Mouse (Mus musculus) c-Kit-negative CD71-positive TER-119-positive erythroid progenitor cells, embryonic 14.5 days (primary cell): ENCODE data around the gene Gc.

ENCODE experiments used
- DNase-seq: peaks from one replicate; pipeline ENCODE4 v3.0.0-alpha.2; 2013; ENCODE audit warnings: low read depth, low spot score

Gene Gc

DNA sequence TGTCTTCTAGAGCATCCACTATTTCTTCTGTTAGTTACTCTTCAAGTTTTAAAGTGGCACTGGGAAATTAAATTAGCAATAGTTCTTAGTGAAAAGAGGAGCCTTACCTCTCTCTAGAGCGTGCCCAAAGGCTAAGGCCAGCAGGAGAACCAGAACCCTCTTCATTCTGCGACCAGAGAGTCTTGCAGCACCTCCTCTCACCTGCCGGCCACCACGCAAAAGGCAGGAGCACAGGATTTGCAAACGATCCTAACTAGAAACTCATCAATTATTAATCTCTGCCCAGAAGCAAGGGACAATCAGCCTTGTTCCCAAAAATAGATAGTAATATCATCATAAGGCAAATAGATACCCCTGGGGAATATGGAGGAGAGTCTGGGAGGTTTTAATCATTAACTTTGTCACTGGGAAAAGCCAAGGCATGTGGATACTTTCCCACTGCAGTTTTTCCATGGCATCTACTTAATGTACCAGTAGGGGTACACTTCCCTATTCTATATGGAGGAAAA lies at the start of gene Gc:
Gene Gc (minus strand): TSS at position 345 of the 509 bp plus-strand sequence.
- DNase-seq = no peak

DNA sequence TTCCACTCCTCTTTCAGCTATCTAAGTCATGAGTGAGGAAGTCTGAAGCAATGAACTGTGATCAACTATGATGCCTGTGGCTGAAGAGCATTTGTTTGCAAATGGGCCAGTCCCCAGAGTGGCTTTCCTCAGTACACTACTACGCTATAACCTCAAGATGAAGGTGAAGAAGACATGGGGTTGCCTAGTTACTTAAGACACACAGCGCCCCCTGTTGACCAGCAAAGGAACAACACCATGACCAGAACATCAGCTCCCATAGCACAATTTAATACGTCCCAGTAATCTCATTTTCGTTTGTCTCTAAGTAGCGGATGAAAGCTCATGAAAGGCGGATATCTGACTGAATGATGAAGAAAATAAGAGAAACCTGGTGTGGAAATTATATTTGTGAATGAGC lies 42.5 kb upstream of the Gc start:
- no peak for DNase-seq

DNA sequence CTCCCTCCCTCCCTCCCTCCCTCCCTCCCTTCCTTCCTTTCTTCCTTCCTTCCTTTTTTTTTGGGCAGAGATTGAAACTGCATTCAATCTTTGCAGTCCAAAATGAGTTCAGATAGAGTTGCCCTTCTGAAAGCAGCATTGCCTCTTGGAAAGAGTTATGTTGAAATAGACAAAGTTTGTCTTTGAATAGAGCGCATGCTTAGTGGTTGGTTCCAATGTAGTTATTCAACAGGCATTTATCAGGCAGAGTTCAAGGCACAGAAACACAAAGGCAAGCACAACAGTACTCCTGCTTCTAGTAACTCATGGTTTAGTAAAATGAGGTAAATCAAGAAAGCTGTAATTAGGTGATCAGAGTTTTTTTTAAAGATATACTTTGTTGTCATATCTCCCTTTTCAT lies 34.9 kb upstream of the Gc start:
- DNase-seq = no peak

GRCm38 (mm10) chr5:89470483-89470882 lies 12.8 kb upstream of the Gc start:
- DNase-seq = no peak

- no peak for DNase-seq
Measured at GRCm38 (mm10) chr5:89467886-89468285, 10.2 kb upstream of the Gc start.

GRCm38 (mm10) chr5:89467045-89467444 lies 9.3 kb upstream of the Gc start:
- DNase-seq = no peak

GRCm38 (mm10) chr5:89466275-89466674 lies 8.6 kb upstream of the Gc start:
- DNase-seq = no peak

DNA sequence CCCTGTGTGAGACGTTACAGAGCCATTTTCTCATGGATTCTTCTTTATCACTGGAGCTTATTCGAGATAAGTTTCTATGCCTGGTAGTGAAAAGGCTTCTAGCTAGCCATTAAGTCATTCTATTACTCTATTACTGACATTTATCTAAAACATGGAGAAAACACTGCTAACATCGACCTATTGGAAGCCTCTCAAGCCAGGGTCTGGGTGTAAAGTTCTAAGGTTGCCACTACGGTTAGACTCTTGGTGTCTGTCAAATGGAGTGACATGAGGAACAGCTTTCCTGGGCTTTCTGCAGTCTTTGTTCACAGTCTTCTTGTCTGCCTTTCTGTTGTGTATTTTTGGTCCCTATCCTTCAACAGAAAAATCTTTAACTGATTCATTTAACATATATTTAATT lies 4.1 kb upstream of the Gc start:
- no peak for DNase-seq

GRCm38 (mm10) chr5:89459591-89459990 lies 1.9 kb upstream of the Gc start:
- DNase-seq = no peak

- DNase-seq = no peak
Measured at GRCm38 (mm10) chr5:89458987-89459386, 1.3 kb upstream of the Gc start.

DNA sequence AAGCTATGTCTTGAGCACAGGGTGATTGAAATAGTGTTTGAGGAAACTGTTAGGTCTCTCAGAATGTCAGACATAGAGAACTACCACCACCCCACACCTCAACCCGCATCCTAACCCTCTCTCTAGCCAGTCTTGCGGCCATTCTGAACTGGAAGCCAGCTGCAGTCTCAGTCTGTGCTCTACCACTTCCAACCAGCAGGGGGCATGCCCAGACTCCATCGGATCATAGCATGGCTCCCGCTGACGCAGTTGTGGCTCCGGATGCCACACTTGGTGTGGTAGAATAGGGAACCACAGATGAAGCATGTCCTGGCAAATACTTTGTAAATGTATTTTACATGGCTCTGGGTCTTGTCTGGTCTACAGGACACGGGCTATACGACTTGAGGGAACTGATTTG lies 2.2 kb downstream of the Gc start:
- DNase-seq = no peak

- no peak for DNase-seq
Measured at GRCm38 (mm10) chr5:89450798-89451197, 6.9 kb downstream of the Gc start.

DNA sequence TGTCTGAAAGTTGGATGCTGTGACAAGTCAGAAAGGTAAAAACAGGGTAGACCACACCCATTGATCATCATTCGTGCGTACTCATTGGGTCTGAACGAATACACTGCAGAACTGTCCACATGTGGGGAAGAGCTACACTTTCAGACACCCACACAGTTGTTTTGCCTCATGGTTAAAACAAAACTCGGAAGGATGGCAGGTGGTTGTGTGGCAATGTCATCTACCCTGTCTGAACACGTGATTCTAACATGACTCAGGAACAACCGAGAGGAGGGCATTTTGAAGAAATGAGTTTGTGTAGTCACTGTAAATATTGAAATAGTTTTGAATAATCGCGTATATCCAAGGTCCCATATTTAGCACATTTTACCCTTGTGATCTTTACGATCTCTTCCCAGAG lies 8.4 kb downstream of the Gc start:
- DNase-seq = no peak

DNA sequence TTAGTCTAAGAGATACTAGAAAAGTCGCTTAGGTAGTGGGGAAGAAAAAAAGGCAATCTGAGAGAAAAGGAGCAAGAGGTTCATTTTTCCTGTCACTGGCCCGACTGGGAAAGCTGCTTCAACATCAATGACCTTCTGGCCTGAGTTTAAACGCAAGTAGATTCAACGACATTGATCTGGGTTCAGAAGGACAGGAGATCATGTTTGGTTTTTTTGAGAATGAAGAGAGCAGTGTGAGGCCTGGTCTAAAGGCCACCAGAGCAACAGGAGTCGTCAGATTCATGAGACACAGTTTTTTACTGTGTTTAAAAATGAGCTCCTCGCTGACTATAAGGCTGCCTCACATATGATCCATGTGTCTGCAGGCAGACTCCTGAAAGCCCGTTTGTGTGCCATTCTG lies 9.7 kb downstream of the Gc start:
- no peak for DNase-seq

DNA sequence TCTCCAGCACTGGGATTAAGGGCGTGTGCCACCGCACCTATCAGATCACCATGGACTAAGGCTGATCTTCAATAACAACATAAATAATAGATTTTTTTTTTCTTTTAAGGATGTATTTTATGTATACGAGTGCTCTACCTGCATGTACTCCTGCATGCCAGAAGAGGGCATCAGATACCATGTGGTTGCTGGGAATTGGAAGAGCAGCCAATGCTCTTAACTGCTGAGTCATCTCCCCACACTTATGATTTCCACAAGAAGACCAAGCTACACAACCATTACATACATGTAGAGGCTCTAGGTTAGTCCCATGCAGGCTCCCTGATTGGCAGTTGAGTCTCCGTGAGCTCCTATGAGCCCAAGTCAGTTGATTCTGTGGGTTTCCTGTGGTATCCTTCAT lies 13.3 kb downstream of the Gc start:
- DNase-seq = no peak

- no peak for DNase-seq
Measured at GRCm38 (mm10) chr5:89411536-89411935, 46.2 kb downstream of the Gc start.

- no peak for DNase-seq
Measured at GRCm38 (mm10) chr5:89407376-89408082, 50.2 kb downstream of the Gc start.

GRCm38 (mm10) chr5:89405132-89405531 lies 52.6 kb downstream of the Gc start:
- no peak for DNase-seq

DNA sequence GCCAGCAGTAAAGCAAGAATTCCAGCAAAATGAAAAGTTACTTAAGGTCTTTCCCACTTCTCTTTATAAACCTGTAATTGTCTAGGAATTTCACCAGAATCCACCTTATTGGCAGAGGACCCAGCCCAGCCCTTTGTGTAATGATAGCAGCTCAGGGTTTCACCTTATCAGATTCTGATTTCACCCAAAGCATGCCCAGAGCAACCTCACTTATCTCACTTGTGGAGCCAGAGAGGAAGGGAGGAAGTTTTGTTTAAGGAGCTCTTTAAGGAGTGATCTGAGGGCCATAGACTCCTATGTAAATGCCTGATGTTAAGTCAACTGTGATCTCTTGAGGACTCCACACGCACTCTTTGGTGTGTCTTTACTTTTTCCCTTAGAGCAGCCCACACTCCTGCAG lies 67.3 kb downstream of the Gc start:
- no peak for DNase-seq

- DNase-seq = no peak
Measured at GRCm38 (mm10) chr5:89384204-89384603, 73.5 kb downstream of the Gc start.

GRCm38 (mm10) chr5:89381340-89381739 lies 76.4 kb downstream of the Gc start:
- no peak for DNase-seq

- DNase-seq = no peak
Measured at GRCm38 (mm10) chr5:89370140-89370539, 87.6 kb downstream of the Gc start.

DNA sequence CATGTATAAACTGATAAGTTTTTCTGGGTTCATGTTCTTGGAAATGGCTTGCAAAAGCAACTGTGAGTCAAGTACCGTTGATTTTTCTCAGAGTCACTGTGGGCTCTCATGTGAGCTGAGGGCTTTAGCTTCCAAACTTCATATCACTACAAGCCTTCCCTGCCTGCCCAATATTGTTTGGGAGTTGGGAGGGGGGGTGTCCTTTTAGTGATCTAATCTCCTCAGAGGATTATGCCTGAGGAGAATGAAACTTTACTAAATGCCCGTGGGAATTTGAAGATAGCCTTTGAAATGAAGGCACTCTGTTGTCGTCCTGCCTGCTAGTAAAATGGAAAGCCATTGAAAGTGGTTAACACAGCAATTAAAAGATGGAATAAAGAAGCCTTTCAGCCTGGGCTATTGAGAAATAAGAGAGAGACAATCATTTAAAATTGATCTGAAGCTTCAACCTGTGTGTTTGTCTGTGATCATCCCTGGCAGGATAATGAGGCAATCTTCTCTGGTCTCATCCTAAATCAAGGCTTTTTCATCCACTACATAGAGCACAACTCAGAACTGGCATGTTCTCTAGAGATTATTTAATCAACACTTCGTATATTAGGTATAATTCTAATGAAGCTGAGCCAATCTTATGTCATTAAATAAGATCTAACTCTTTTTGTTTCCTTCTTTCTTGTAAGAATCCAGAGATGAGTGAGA lies 89.5 kb downstream of the Gc start:
- DNase-seq = no peak
